Mouse (Mus musculus): ENCODE data around the gene Il18r1.

DNA sequence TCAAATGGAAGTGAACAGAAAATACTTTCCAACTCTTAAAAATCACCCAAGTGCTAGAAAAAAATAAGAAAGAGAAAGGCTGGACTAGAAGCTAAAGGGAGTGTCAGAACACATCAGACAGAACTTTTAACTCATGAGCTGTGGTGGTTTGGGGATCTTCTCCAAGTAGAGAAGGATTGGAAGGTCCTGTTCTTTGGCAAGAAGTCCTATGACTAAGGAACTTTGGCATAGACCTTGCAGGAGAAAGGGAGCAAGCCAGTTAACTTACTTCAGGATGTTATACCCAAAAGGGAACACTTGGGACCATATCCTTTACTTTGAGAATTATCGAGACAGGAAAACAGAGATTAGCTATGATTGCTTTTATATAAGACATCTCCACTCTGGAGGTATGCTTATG is 7.0 kb downstream of the Il18r1 start:
- TF ChIP-seq GATA1 (IDR thresholded peaks at IDR 0.05; ENCODE audit: low read length) (no peak), TAL1 (IDR thresholded peaks at IDR 0.05; ENCODE audit: low read length) (no peak)

All from erythroblast, embryonic 14.5 days (primary cell).